Mouse (Mus musculus): Measurements from ENCODE around the gene Atp2b1.

GRCm38 (mm10) chr10:98916011-98916780, 2.0 kb downstream of the Atp2b1 start:
- TF ChIP-seq POLR2A (IDR thresholded peaks at IDR 0.05; ENCODE audit: control insufficient read depth, low read depth, low read length) (no peak), CTCF (IDR thresholded peaks at IDR 0.05; ENCODE audit: control insufficient read depth, insufficient read depth, insufficient replicate concordance, low read depth, low read length) (no peak)

Data from testis, adult 2 months (tissue).